In the genomic region with DNA sequence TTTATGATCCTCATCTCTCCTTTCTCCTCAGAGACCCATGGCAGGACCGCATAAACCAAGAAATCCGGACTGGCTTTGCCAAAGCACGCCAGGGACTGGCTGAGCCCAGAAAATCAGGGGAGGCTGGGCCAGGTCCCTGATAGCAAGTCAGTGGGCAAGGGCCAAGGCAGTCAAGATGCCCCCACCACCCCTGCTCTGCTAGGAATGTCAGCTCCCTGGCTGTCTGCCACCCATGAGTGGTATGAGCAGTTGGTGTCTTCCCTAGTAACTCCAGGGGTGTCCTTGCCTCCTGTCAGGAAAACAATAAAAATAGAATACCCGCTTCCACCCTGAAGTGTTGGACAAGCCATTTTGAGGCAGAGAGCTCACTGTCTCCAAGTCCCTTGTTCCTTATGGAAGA, we compare ENCODE assay signal across 24 mouse cellular contexts. TPM values are rescaled to one million over a fixed set of nuclear protein-coding genes. Genes with fewer than 3 reads are reported as not detected.
DNase-seq lines count a peak whose midpoint lies in the region; ATAC-seq lines count a peak whose summit lies in the region.
"Had no signal": no experiment of that assay in that cellular context is flagged by ENCODE, and none has a peak within 500 bp of the region (broad histone marks: within the 10 kb centered on the region; RNA-seq: fewer than 3 reads in every experiment).

No protein-coding gene starts in this region.

- WGBS in heart, embryonic 16.5 days: 73% methylated on average over 4 of the region's 4 CpGs
- 74% methylated on average over 4 of the region's 4 CpGs for WGBS in heart, embryonic 11.5 days (ENCODE audit: insufficient replicate concordance)
- WGBS in forebrain, embryonic 12.5 days: 95% methylated on average over 4 of the region's 4 CpGs

- H3K9me3 ChIP-seq in heart, embryonic 16.5 days (replicated peaks; ENCODE audit: control insufficient read depth, low read length): no peaks in the 10 kb centered on the region
- no peaks in the 10 kb centered on the region for H3K9me3 ChIP-seq in heart, embryonic 11.5 days (replicated peaks; ENCODE audit: control insufficient read depth, low read length)
- H3K9me3 ChIP-seq in forebrain, embryonic 12.5 days: no peaks in the 10 kb centered on the region
- H3K9me3 ChIP-seq: embryonic facial prominence, embryonic 13.5 days; heart, embryonic 10.5 days; kidney, embryonic 15.5 days; limb, embryonic 13.5 days; liver, embryonic 13.5 days; neural tube, embryonic 12.5 days had no signal

- no peaks in the 10 kb centered on the region for H3K36me3 ChIP-seq in heart, embryonic 16.5 days (ENCODE audit: control insufficient read depth, insufficient read depth)
- no peaks in the 10 kb centered on the region for H3K36me3 ChIP-seq in heart, embryonic 11.5 days (ENCODE audit: control insufficient read depth, insufficient read depth, low read length)
- H3K36me3 ChIP-seq in forebrain, embryonic 12.5 days (replicated peaks): no peaks in the 10 kb centered on the region
- H3K36me3 ChIP-seq: embryonic facial prominence, embryonic 13.5 days; heart, embryonic 10.5 days; kidney, embryonic 15.5 days; limb, embryonic 13.5 days; liver, embryonic 13.5 days; neural tube, embryonic 12.5 days had no signal

- 0 out of 2 replicates have a peak, but pooled peaks have one; percentile 32 for ATAC-seq in heart, embryonic 16.5 days (replicated peaks; ENCODE audit: extremely low read depth, insufficient read depth, low FRiP score)
- ATAC-seq in heart, embryonic 11.5 days (replicated peaks; ENCODE audit: insufficient number of reproducible peaks, low FRiP score, low TSS enrichment): no peak
- peak; percentile 12; the same call in 1 of the 2 replicates for ATAC-seq in cerebellum, adult (ENCODE audit: insufficient number of reproducible peaks, low FRiP score, low TSS enrichment)
- ATAC-seq in forebrain, embryonic 12.5 days (ENCODE audit: low FRiP score): no peak
- ATAC-seq in megakaryocyte-erythroid progenitor cell, adult 5-6 weeks (replicated peaks; ENCODE audit: low FRiP score, low TSS enrichment, poor library complexity, severe bottlenecking): no peak
- ATAC-seq: forebrain, embryonic 16.5 days; hindbrain, embryonic 16.5 days; intestine, postnatal 0 days had no signal

- H3K4me2 ChIP-seq in heart, embryonic 16.5 days (ENCODE audit: low read depth, low read length): no peak overlapping the region
- no peak overlapping the region for H3K4me2 ChIP-seq in heart, embryonic 11.5 days
- no peak overlapping the region for H3K4me2 ChIP-seq in forebrain, embryonic 12.5 days
- H3K4me2 ChIP-seq: embryonic facial prominence, embryonic 13.5 days; kidney, embryonic 15.5 days; limb, embryonic 13.5 days; liver, embryonic 13.5 days; lung, embryonic 14.5 days; midbrain, embryonic 11.5 days; neural tube, embryonic 12.5 days had no signal

- H3K4me3 ChIP-seq in heart, embryonic 16.5 days (ENCODE audit: low read length): no peak overlapping the region
- no peak overlapping the region for H3K4me3 ChIP-seq in heart, embryonic 11.5 days (ENCODE audit: low read depth, low read length)
- no peak overlapping the region for H3K4me3 ChIP-seq in forebrain, embryonic 12.5 days (replicated peaks)
- H3K4me3 ChIP-seq: embryonic facial prominence, embryonic 13.5 days; heart, embryonic 10.5 days; kidney, embryonic 15.5 days; limb, embryonic 13.5 days; liver, embryonic 13.5 days; neural tube, embryonic 12.5 days had no signal

- H3K4me1 ChIP-seq in heart, embryonic 16.5 days (ENCODE audit: control insufficient read depth, insufficient read depth, low read length): peaks cover 8% of the 10 kb centered on the region; the same call in 1 of the 2 replicates
- H3K4me1 ChIP-seq in heart, embryonic 11.5 days (ENCODE audit: control insufficient read depth, insufficient read depth, low read length): peaks cover 2% of the 10 kb centered on the region; the same call in 1 of the 2 replicates
- H3K4me1 ChIP-seq in forebrain, embryonic 12.5 days: 0 out of 2 replicates have a peak, but pooled peaks cover 4% of the 10 kb centered on the region
- H3K4me1 ChIP-seq: liver, embryonic 13.5 days; neural tube, embryonic 12.5 days had no signal

- H3K9ac ChIP-seq in heart, embryonic 16.5 days (ENCODE audit: low read length): no peak overlapping the region
- H3K9ac ChIP-seq in heart, embryonic 11.5 days (ENCODE audit: low read depth, low read length): no peak overlapping the region
- no peak overlapping the region for H3K9ac ChIP-seq in forebrain, embryonic 12.5 days
- H3K9ac ChIP-seq: embryonic facial prominence, embryonic 13.5 days; kidney, embryonic 15.5 days; limb, embryonic 13.5 days; liver, embryonic 13.5 days; lung, embryonic 14.5 days; neural tube, embryonic 12.5 days had no signal

- H3K27ac ChIP-seq in heart, embryonic 16.5 days (ENCODE audit: low read length): no peak overlapping the region
- H3K27ac ChIP-seq in heart, embryonic 11.5 days (ENCODE audit: low read depth, low read length): no peak overlapping the region
- no peak overlapping the region for H3K27ac ChIP-seq in forebrain, embryonic 12.5 days
- H3K27ac ChIP-seq: embryonic facial prominence, embryonic 13.5 days; heart, embryonic 10.5 days; kidney, embryonic 15.5 days; limb, embryonic 13.5 days; liver, embryonic 13.5 days; neural tube, embryonic 12.5 days had no signal

- DNase-seq in cerebellum, adult 9-10 months: peak; percentile 71
- peak; percentile 41 for DNase-seq in gastrocnemius, postnatal 25 days
- DNase-seq: liver, embryonic 13.5 days; lung, embryonic 14.5 days; lung, postnatal 4 days; thymus, postnatal 14 days had no signal

- no peaks in the 10 kb centered on the region for H3K27me3 ChIP-seq in heart, embryonic 16.5 days (ENCODE audit: control insufficient read depth, insufficient read depth, low read length)
- peaks cover 12% of the 10 kb centered on the region for H3K27me3 ChIP-seq in heart, embryonic 11.5 days (ENCODE audit: control insufficient read depth, insufficient read depth, low read length)
- peaks cover 9% of the 10 kb centered on the region; the same call in 1 of the 2 replicates for H3K27me3 ChIP-seq in forebrain, embryonic 12.5 days
- H3K27me3 ChIP-seq: neural tube, embryonic 12.5 days had no signal

RNA-seq across cellular contexts. Expression of gene Lrrc32, which starts 11.9 kb away (rescaled TPM):
- 7.7 and 8.3 TPM in 2 replicates for polyA plus RNA-seq in heart, embryonic 16.5 days (2015; fragmentation: Nextera tagmentation; extraction: Ambion mirVana)
- polyA plus RNA-seq in heart, embryonic 11.5 days (2014; fragmentation: Nextera tagmentation; extraction: Ambion mirVana): 3.9 and 6.4 TPM in 2 replicates
- total RNA-seq in gastrocnemius, postnatal 25 days (2021): 1 to 10 TPM; 4.9 to 5.0 TPM
- polyA plus RNA-seq in forebrain, embryonic 12.5 days (2016; fragmentation: Nextera tagmentation; extraction: Ambion mirVana): 3.2 and 3.4 TPM in 2 replicates
- total RNA-seq in megakaryocyte-erythroid progenitor cell, adult 5-6 weeks (2014; fragmentation: Nextera tagmentation): not detected in 2 replicates
- not detected in 2 replicates for total RNA-seq in megakaryocyte-erythroid progenitor cell, adult 5-6 weeks (2017)

RNA-seq across cellular contexts. Expression of gene Gucy2d, which starts 36.9 kb away (rescaled TPM):
- polyA plus RNA-seq in heart, embryonic 16.5 days (2015; fragmentation: Nextera tagmentation; extraction: Ambion mirVana): not detected in 2 replicates
- 0.10 TPM in 1 of 2 replicates, not detected in the other for polyA plus RNA-seq in heart, embryonic 11.5 days (2014; fragmentation: Nextera tagmentation; extraction: Ambion mirVana)
- under 1 TPM in 1 of 2 experiments, not detected in 1; 0.15 TPM for total RNA-seq in gastrocnemius, postnatal 25 days (2021)
- not detected in 2 replicates for polyA plus RNA-seq in forebrain, embryonic 12.5 days (2016; fragmentation: Nextera tagmentation; extraction: Ambion mirVana)
- total RNA-seq in megakaryocyte-erythroid progenitor cell, adult 5-6 weeks (2014; fragmentation: Nextera tagmentation): not detected in 2 replicates
- not detected in 2 replicates for total RNA-seq in megakaryocyte-erythroid progenitor cell, adult 5-6 weeks (2017)
- total RNA-seq: adrenal gland, postnatal 4 days; layer of hippocampus, postnatal 10 days; left cerebral cortex, postnatal 10 days had no signal
- polyA plus RNA-seq: embryonic facial prominence, embryonic 13.5 days; forebrain, embryonic 16.5 days; heart, embryonic 10.5 days; limb, embryonic 13.5 days; liver, embryonic 13.5 days; lung, embryonic 14.5 days; midbrain, embryonic 11.5 days; neural tube, embryonic 12.5 days; small intestine, adult 2 months had no signal

Comparison
In these comparisons a context has a peak if more than half of its experiments do, and no peak if none do; other contexts are left out.
1. ATAC-seq: peak in heart, embryonic 16.5 days (single experiment) and cerebellum, adult (single experiment); none in heart, embryonic 11.5 days (single experiment), forebrain, embryonic 12.5 days (single experiment) and megakaryocyte-erythroid progenitor cell, adult 5-6 weeks (single experiment).